Mouse (Mus musculus) spleen, adult 2 months (tissue): ENCODE results near the gene Lpar5.

Experiments used
- CTCF ChIP-seq: fragments of 200-500 bp; IDR thresholded peaks from 2 replicates; pipeline ENCODE4 v1.5.1; 2011; ENCODE audit warnings: mild to moderate bottlenecking, inconsistent platforms; ENCODE audit not compliant: insufficient read depth, insufficient read length, insufficient replicate concordance; ENCODE audit errors: extremely low read depth
- POLR2A ChIP-seq: fragments of 200-500 bp; IDR thresholded peaks from 2 replicates; pipeline ENCODE4 v1.6.1; 2011; ENCODE audit warnings: low read depth, low read length, inconsistent platforms

- TF ChIP-seq CTCF (no peak), POLR2A (no peak)
These were observed 36.1 kb upstream of the Lpar5 start for GRCm38 (mm10) chr6:125031604-125032003.
